8 mouse cellular contexts compared by ENCODE assay signal in the genomic region with DNA sequence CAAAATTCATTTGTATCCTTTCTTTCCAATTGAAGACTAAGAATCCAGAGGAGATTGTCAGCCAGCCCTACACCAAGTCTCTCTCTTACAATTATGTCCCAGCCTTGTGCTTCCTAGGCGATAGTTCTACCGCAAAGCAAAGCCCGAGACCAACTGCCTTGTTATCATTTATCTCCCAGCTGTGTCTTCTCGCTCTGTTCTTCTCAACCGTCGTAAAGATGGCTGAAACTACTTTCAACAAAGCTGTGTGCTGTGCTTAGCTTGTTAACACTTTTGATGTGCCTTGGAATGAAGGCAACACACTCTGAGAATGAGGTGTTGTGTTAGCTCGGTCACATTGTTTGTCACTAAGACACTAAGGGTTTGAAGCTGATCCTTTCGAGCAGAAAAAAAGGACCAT. TPM values are rescaled to one million over a fixed set of nuclear protein-coding genes. Genes with fewer than 3 reads are reported as not detected.
A peak's percentile ranks its signal among the peaks of the same experiment; 100 is the strongest.
DNase-seq lines count a peak whose midpoint lies in the region; ATAC-seq lines count a peak whose summit lies in the region.

No protein-coding gene starts in this region.

- H3K9me3 ChIP-seq in kidney, embryonic 16.5 days (ENCODE audit: low read length) = no peaks in the 10 kb centered on the region
- no peaks in the 10 kb centered on the region for H3K9me3 ChIP-seq in embryonic facial prominence, embryonic 14.5 days (ENCODE audit: control insufficient read depth, low read length)
- H3K9me3 ChIP-seq in limb, embryonic 10.5 days (replicated peaks) = no peaks in the 10 kb centered on the region
- H3K9me3 ChIP-seq in neural tube, embryonic 12.5 days = no peaks in the 10 kb centered on the region

- WGBS in kidney, embryonic 16.5 days = 33% methylated on average over 8 of the region's 8 CpGs
- WGBS in embryonic facial prominence, embryonic 14.5 days = 37% methylated on average over 8 of the region's 8 CpGs
- WGBS in limb, embryonic 10.5 days = 38% methylated on average over 8 of the region's 8 CpGs
- WGBS in neural tube, embryonic 12.5 days = 23% methylated on average over 8 of the region's 8 CpGs

- peak overlapping the region; percentile 84 for H3K4me2 ChIP-seq in kidney, embryonic 16.5 days (replicated peaks; ENCODE audit: low read depth, low read length)
- H3K4me2 ChIP-seq in embryonic facial prominence, embryonic 14.5 days (ENCODE audit: low read depth, low read length) = peak overlapping the region; percentile 90
- peak overlapping the region; percentile 80 for H3K4me2 ChIP-seq in neural tube, embryonic 12.5 days (replicated peaks)

- no peak overlapping the region for H3K27ac ChIP-seq in kidney, embryonic 16.5 days (ENCODE audit: low read length)
- H3K27ac ChIP-seq in embryonic facial prominence, embryonic 14.5 days (replicated peaks; ENCODE audit: low read depth, low read length) = no peak overlapping the region
- H3K27ac ChIP-seq in limb, embryonic 10.5 days = no peak overlapping the region
- H3K27ac ChIP-seq in neural tube, embryonic 12.5 days = peak overlapping the region; percentile 74; the same call in 1 of the 2 replicates

- peak overlapping the region; percentile 67; the same call in 1 of the 2 replicates for H3K4me3 ChIP-seq in kidney, embryonic 16.5 days (ENCODE audit: low read length)
- H3K4me3 ChIP-seq in embryonic facial prominence, embryonic 14.5 days (ENCODE audit: low read depth, low read length) = peak overlapping the region; percentile 56
- peak overlapping the region; percentile 66 for H3K4me3 ChIP-seq in limb, embryonic 10.5 days
- H3K4me3 ChIP-seq in neural tube, embryonic 12.5 days = peak overlapping the region; percentile 76

- ATAC-seq in kidney, embryonic 16.5 days (ENCODE audit: low FRiP score, low TSS enrichment) = no peak
- no peak for ATAC-seq in embryonic facial prominence, embryonic 14.5 days (ENCODE audit: low read depth)
- 0 out of 2 replicates have a peak, but pooled peaks have one; percentile 1 for ATAC-seq in neural tube, embryonic 12.5 days (ENCODE audit: low FRiP score, low read depth)

- 0 out of 2 replicates have a peak, but pooled peaks cover 3% of the 10 kb centered on the region for H3K27me3 ChIP-seq in kidney, embryonic 16.5 days (ENCODE audit: insufficient read depth, low read length)
- peaks cover 14% of the 10 kb centered on the region; the same call in 1 of the 2 replicates for H3K27me3 ChIP-seq in embryonic facial prominence, embryonic 14.5 days (replicated peaks; ENCODE audit: control insufficient read depth, insufficient read depth, low read length)
- H3K27me3 ChIP-seq in limb, embryonic 10.5 days (ENCODE audit: low read depth, poor library complexity, severe bottlenecking) = peaks cover 39% of the 10 kb centered on the region
- no peaks in the 10 kb centered on the region for H3K27me3 ChIP-seq in neural tube, embryonic 12.5 days (replicated peaks)

- peaks cover 16% of the 10 kb centered on the region for H3K4me1 ChIP-seq in kidney, embryonic 16.5 days (ENCODE audit: insufficient read depth, low read length)
- peaks cover 5% of the 10 kb centered on the region; the same call in 1 of the 2 replicates for H3K4me1 ChIP-seq in embryonic facial prominence, embryonic 14.5 days (ENCODE audit: control insufficient read depth, insufficient read depth, low read length)
- H3K4me1 ChIP-seq in limb, embryonic 10.5 days = peaks cover 17% of the 10 kb centered on the region
- peaks cover 17% of the 10 kb centered on the region for H3K4me1 ChIP-seq in neural tube, embryonic 12.5 days

- no peak overlapping the region for H3K9ac ChIP-seq in kidney, embryonic 16.5 days (replicated peaks; ENCODE audit: low read length)
- no peak overlapping the region for H3K9ac ChIP-seq in embryonic facial prominence, embryonic 14.5 days (ENCODE audit: low read depth, low read length)
- H3K9ac ChIP-seq in neural tube, embryonic 12.5 days = no peak overlapping the region

- no peaks in the 10 kb centered on the region for H3K36me3 ChIP-seq in kidney, embryonic 16.5 days (ENCODE audit: insufficient read depth, low read length)
- no peaks in the 10 kb centered on the region for H3K36me3 ChIP-seq in embryonic facial prominence, embryonic 14.5 days (ENCODE audit: control insufficient read depth, insufficient read depth, low read length)
- no peaks in the 10 kb centered on the region for H3K36me3 ChIP-seq in limb, embryonic 10.5 days
- H3K36me3 ChIP-seq in neural tube, embryonic 12.5 days = no peaks in the 10 kb centered on the region

- no peak for DNase-seq in kidney, postnatal 14 days
- DNase-seq in embryonic facial prominence, embryonic 14.5 days (ENCODE audit: low spot score) = no peak
- no peak for DNase-seq in limb, embryonic 10.5 days (ENCODE audit: low spot score)
- no peak for DNase-seq in urinary bladder, adult 18-20 months (ENCODE audit: low spot score in 2 of 2)
- DNase-seq in adrenal gland, adult 8-10 months = no peak
- no peak for DNase-seq in layer of hippocampus, adult 18-20 months (ENCODE audit: low spot score in 2 of 2)

RNA-seq across cellular contexts. Expression of gene Spire2, which starts 0.7 kb away (rescaled TPM):
- 4.9 and 5.4 TPM in 2 replicates for polyA plus RNA-seq in kidney, embryonic 16.5 days (2015; fragmentation: Nextera tagmentation; extraction: Ambion mirVana)
- 2.7 and 2.8 TPM in 2 replicates for polyA plus RNA-seq in embryonic facial prominence, embryonic 14.5 days (2014; fragmentation: Nextera tagmentation; extraction: Ambion mirVana)
- 2.0 TPM in 2 replicates for polyA plus RNA-seq in limb, embryonic 10.5 days (2016; fragmentation: Nextera tagmentation; extraction: Ambion mirVana)
- 35.6 and 38.3 TPM in 2 replicates for polyA plus RNA-seq in neural tube, embryonic 12.5 days (2016; fragmentation: Nextera tagmentation; extraction: Ambion mirVana)
- 1 to 10 TPM; 2.3 to 2.8 (median 2.4) TPM for total RNA-seq in adrenal gland, adult 8-10 months (2022)
- 10 to 100 TPM; 17.0 TPM for total RNA-seq in layer of hippocampus, adult 18-20 months (2021)

RNA-seq across cellular contexts. Expression of gene Fanca, which starts 13.4 kb away (rescaled TPM):
- 36.6 and 43.8 TPM in 2 replicates for polyA plus RNA-seq in kidney, embryonic 16.5 days (2015; fragmentation: Nextera tagmentation; extraction: Ambion mirVana)
- 20.9 and 24.8 TPM in 2 replicates for polyA plus RNA-seq in embryonic facial prominence, embryonic 14.5 days (2014; fragmentation: Nextera tagmentation; extraction: Ambion mirVana)
- 42.7 and 46.3 TPM in 2 replicates for polyA plus RNA-seq in limb, embryonic 10.5 days (2016; fragmentation: Nextera tagmentation; extraction: Ambion mirVana)
- polyA plus RNA-seq in neural tube, embryonic 12.5 days (2016; fragmentation: Nextera tagmentation; extraction: Ambion mirVana) = 22.5 and 24.6 TPM in 2 replicates
- total RNA-seq in adrenal gland, adult 8-10 months (2022) = 1 to 10 TPM; 4.3 to 7.4 (median 5.5) TPM
- total RNA-seq in layer of hippocampus, adult 18-20 months (2021) = 1 to 10 TPM; 1.2 to 1.7 TPM

RNA-seq across cellular contexts. Expression of gene Tcf25, which starts 41.7 kb away (rescaled TPM):
- 168 and 175 TPM in 2 replicates for polyA plus RNA-seq in kidney, embryonic 16.5 days (2015; fragmentation: Nextera tagmentation; extraction: Ambion mirVana)
- polyA plus RNA-seq in embryonic facial prominence, embryonic 14.5 days (2014; fragmentation: Nextera tagmentation; extraction: Ambion mirVana) = 159 and 163 TPM in 2 replicates
- polyA plus RNA-seq in limb, embryonic 10.5 days (2016; fragmentation: Nextera tagmentation; extraction: Ambion mirVana) = 116 and 138 TPM in 2 replicates
- 225 and 278 TPM in 2 replicates for polyA plus RNA-seq in neural tube, embryonic 12.5 days (2016; fragmentation: Nextera tagmentation; extraction: Ambion mirVana)
- total RNA-seq in adrenal gland, adult 8-10 months (2022) = 100 to 1,000 TPM; 223 to 301 (median 278) TPM
- 100 to 1,000 TPM; 487 TPM for total RNA-seq in layer of hippocampus, adult 18-20 months (2021)
